Mouse (Mus musculus) c-Kit-positive CD71-negative TER-119-negative erythroid progenitor cells, embryonic 14.5 days (primary cell): ENCODE results near the gene Slc34a2.

Experiments
- DNase-seq: peaks from one replicate; pipeline ENCODE4 v3.0.0-alpha.2; 2013; ENCODE audit warnings: low read depth

The Slc34a2 gene

DNA sequence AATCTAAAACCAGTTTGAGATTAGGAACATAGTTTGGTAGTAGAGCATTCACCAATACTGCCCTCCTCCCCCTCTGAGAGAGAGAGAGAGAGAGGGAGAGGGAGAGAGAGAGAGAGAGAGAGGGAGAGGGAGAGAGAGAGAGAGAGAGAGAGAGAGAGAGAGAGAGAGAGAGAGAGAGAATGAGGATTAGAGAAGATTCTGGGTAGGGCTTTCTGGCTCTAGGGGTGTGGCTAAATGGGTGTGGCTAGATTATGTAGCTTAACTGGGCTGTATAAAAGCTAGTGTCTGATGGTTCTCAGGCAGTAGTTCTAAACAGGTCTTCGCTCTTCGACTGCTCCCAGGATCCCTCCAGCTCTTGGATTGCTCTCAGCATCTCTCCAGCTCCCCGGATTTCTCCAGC, at the start of gene Slc34a2:
Slc34a2 (plus strand) TSS at position 301 of the 400 bp plus-strand sequence.
- DNase-seq = no peak

DNA sequence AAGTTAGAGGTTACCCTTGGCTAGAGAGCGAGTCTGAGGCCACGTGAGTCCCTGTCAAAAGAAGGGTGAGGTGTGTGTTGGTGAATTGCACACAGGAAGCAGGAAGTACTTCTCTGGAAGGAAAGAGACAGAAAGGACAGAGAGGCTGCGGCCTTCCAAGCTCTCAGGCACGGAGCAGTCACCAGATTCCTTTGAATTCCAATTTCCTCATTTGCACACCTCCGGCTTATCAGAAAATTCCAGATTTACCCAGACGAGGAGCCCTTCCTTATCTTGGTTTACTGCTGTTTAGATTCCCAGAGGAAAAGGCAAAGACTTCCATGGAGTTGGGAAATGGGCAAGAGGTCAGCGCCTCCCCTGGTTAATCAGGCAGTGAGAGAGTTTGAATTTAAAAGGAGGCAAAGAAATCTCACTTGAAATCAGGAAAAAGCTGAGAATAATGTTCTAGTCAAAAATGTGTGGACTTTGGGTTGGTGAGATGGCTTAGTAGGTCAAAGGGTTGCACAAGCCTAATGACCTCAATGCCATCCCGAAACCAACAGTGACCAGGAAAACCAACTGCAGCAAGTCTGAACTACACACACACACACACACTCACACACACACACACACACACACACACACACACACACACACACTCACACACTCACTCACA, 47.1 kb upstream of the Slc34a2 start:
- DNase-seq = no peak

- DNase-seq = no peak
These were observed 45.5 kb upstream of the Slc34a2 start for GRCm38 (mm10) chr5:52992210-52992897.

GRCm38 (mm10) chr5:52993490-52994282, 44.2 kb upstream of the Slc34a2 start:
- no peak for DNase-seq

GRCm38 (mm10) chr5:52995461-52995860, 42.4 kb upstream of the Slc34a2 start:
- DNase-seq = no peak

GRCm38 (mm10) chr5:52996145-52996544, 41.7 kb upstream of the Slc34a2 start:
- DNase-seq = no peak

DNA sequence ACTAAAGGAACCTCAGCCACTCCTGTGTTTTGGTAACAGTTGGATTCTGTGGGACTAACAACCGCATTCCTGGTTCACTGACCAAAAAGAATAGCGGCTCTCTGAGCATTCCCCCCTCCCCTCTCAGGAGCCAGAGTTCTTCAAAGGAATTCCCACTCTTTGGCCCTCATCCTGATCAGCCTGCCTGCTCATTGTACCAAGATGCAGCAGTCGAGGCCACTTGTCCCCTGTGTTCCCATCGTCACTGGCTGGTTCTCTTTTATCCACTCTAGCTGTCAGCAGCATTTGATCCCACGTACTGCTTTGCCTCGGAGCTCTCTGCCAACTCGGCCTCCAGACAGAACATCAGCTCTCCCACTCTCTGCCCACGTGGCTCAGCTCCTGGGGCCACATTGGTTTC, 41.3 kb upstream of the Slc34a2 start:
- no peak for DNase-seq

- no peak for DNase-seq
These were observed 40.8 kb upstream of the Slc34a2 start for GRCm38 (mm10) chr5:52997032-52997431.

- DNase-seq = no peak
These were observed 39.7 kb upstream of the Slc34a2 start for GRCm38 (mm10) chr5:52998097-52998760.

- no peak for DNase-seq
These were observed 37.6 kb upstream of the Slc34a2 start for GRCm38 (mm10) chr5:53000169-53000872.

- DNase-seq = no peak
These were observed 35.2 kb upstream of the Slc34a2 start for GRCm38 (mm10) chr5:53002599-53003203.

GRCm38 (mm10) chr5:53003495-53003894, 34.4 kb upstream of the Slc34a2 start:
- DNase-seq = no peak

GRCm38 (mm10) chr5:53003981-53004380, 33.9 kb upstream of the Slc34a2 start:
- no peak for DNase-seq

DNA sequence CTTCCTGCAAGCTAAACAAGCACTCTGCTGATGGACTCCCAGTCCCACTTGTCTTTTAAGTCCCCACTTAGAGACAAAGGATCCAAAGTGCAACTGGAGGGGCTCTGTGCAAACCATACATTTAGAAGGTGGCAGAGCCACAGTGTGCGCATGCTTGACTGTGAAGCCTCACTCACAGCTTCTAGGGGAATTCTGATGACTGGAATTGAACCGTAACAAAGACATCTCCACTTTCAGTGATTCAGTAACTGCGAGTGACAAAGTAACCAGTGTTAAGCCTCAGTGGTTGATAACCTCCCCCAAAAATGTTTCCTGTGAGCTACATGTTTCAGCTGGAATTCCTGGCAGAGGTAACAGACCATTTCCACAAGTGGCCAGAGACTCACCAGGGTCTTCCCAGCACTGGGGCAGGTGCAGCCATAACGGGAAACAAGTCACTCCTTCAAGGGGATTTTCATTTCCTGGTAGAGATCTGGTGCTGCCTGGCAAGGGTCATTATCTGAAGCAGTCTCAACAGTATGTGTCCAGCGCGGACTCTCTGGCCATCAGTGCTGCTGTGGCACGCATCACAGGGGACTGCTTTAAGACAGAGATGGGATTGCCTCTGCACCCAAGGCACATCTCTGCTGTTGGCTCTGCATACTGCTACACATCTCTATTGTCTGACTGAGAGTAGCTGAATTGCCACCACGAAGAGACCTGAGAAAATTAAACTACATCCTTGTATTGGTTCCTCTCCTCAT, 28.7 kb upstream of the Slc34a2 start:
- no peak for DNase-seq

- DNase-seq = no peak
These were observed 28.1 kb upstream of the Slc34a2 start for GRCm38 (mm10) chr5:53009770-53010133.

DNA sequence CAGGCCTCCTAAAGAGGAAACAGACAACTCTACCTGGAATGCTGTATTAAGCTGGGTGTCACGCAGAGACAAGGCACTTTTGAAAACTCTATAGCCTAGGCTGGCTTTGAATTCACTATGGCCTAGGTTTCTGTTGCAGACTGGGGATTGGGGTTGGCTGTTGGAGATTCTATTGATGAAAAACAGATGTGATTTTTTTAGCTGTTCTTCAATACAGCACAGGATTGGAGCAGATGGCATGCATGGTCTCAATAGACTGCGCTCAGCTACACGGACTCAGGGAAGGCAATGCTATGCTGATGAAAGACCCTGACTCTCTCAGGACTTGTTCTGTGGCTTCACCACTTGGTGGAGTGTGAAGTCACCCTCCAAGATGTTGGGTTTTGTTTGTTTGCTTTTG, 26.6 kb upstream of the Slc34a2 start:
- DNase-seq = no peak

DNA sequence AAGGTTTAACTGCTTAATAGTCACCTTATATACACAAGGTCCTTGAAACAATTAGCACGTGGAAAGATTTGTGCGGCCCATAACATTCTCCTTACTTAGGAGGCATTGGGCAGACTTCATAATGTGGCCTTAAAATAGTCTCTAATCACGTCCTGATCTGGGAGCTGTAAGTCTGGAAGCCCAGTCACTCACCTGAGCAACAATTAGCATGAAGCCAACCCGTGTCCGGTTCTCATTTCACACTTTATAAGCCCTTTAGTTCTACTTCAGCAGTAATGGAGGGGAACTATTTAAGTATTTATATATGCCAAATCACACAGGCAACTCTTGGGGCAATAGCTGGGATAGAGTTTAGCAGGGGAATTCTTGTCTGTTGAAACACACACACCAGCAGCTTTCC, 21.3 kb upstream of the Slc34a2 start:
- DNase-seq = no peak

DNA sequence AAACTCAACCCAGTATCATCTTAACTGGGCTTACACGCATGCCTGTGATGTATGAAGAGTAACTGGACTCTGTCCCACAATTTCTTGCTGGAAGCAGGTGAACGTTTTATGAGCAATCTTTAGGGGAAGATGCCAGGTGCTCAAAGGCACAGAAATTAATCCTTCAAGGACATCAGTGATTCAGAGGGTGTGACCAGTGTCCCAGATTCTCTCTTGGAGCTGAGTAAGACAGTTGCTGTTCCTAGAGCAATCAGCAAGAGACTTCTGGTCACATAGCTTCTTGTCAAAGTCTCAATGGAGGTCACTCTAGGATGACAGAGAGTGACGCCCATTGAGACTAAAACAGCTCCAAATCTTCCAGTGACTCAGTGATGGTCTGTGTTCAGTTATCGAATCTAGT, 19.6 kb upstream of the Slc34a2 start:
- DNase-seq = no peak

- DNase-seq = no peak
These were observed 14.4 kb upstream of the Slc34a2 start for GRCm38 (mm10) chr5:53023432-53023831.

DNA sequence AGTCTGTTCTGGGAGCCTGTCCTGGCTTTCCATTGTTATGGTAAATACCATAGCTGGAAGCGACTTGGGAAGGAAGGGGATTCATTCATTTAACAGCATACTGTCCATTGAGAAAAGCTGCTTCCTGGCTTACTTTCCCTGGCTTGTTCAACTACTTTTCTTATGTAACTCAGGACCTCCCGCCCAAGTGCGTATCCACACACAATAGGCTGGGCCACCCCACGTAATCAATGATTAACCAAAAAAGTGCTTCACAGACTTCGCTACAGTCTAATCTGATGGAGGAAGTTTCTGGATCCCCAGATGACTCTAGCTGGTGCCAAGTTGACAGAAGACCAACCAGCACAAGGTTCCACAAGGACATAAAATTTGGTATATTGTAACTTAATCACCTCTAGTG, 14.0 kb upstream of the Slc34a2 start:
- no peak for DNase-seq
